Mouse (Mus musculus): ENCODE data around the gene Slc16a7.

The Slc16a7 gene

GRCm38 (mm10) chr10:125321446-125322428, 67.5 kb downstream of the Slc16a7 start:
- DNase-seq = peak in 1 of 2 experiments; percentile 40

GRCm38 (mm10) chr10:125317317-125317716, 71.9 kb downstream of the Slc16a7 start:
- no peak for DNase-seq

- DNase-seq = no peak
These were observed 78.4 kb downstream of the Slc16a7 start for GRCm38 (mm10) chr10:125310855-125311254.

GRCm38 (mm10) chr10:125298036-125298435, 91.2 kb downstream of the Slc16a7 start:
- DNase-seq = no peak

GRCm38 (mm10) chr10:125290320-125290719, 98.9 kb downstream of the Slc16a7 start:
- DNase-seq = no peak

GRCm38 (mm10) chr10:125288560-125288959, 100.7 kb downstream of the Slc16a7 start:
- no peak for DNase-seq

GRCm38 (mm10) chr10:125285386-125285785, 103.9 kb downstream of the Slc16a7 start:
- DNase-seq = no peak

GRCm38 (mm10) chr10:125275149-125275848, 114.0 kb downstream of the Slc16a7 start:
- DNase-seq = no peak

- DNase-seq = no peak
These were observed 114.6 kb downstream of the Slc16a7 start for GRCm38 (mm10) chr10:125274519-125275148.

GRCm38 (mm10) chr10:125273759-125274158, 115.5 kb downstream of the Slc16a7 start:
- no peak for DNase-seq

GRCm38 (mm10) chr10:125271448-125271847, 117.8 kb downstream of the Slc16a7 start:
- DNase-seq = no peak

- no peak for DNase-seq
These were observed 119.0 kb downstream of the Slc16a7 start for GRCm38 (mm10) chr10:125270266-125270665.

GRCm38 (mm10) chr10:125266322-125266721, 122.9 kb downstream of the Slc16a7 start:
- no peak for DNase-seq

- peak in 1 of 2 experiments; percentile 14 for DNase-seq
These were observed 123.4 kb downstream of the Slc16a7 start for GRCm38 (mm10) chr10:125265901-125266300.

GRCm38 (mm10) chr10:125265467-125265866, 123.8 kb downstream of the Slc16a7 start:
- no peak for DNase-seq

GRCm38 (mm10) chr10:125264938-125265337, 124.3 kb downstream of the Slc16a7 start:
- DNase-seq = peak; percentile 14 to 53

- no peak for DNase-seq
These were observed 133.4 kb downstream of the Slc16a7 start for GRCm38 (mm10) chr10:125255904-125256303.

GRCm38 (mm10) chr10:125214536-125214935, 174.7 kb downstream of the Slc16a7 start:
- no peak for DNase-seq

- DNase-seq = no peak
These were observed 175.5 kb downstream of the Slc16a7 start for GRCm38 (mm10) chr10:125213805-125214204.

GRCm38 (mm10) chr10:125187544-125187943, 201.7 kb downstream of the Slc16a7 start:
- no peak for DNase-seq

GRCm38 (mm10) chr10:125185387-125185786, 203.9 kb downstream of the Slc16a7 start:
- DNase-seq = no peak

- DNase-seq = no peak
These were observed 205.1 kb downstream of the Slc16a7 start for GRCm38 (mm10) chr10:125184146-125184545.

- no peak for DNase-seq
These were observed 206.7 kb downstream of the Slc16a7 start for GRCm38 (mm10) chr10:125182545-125182944.
